Mouse (Mus musculus): ENCODE results near the gene Strada. TPM values are rescaled to one million over a fixed set of nuclear protein-coding genes. Genes with fewer than 3 reads are reported as not detected.
"Not testable (repeated sequence)": the region's sequence is repeated elsewhere in the genome, so short reads cannot be mapped to it uniquely, and the experiment has no call there.

The Strada gene
- polyA plus RNA-seq, 1 experiment: 25.4 TPM

DNA sequence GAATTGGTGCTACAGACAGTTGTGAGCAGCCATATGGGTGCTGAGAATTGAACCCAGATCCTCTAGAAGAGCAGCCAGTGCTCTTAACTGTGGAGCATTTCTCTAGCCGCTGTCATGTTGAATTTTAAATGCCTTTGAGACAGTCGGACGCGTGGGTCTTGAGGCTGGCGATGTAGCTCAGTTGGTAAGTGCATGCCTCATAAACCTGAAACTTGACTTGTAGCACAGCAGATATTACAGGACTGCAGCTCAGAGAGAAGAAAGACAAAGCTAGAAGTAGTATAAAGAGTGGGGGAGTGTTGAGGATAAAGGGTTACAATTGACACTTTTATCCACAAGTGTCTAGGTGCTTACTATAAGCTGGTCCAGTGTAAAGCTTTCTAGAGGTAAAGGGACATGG is 69.5 kb downstream of the Strada start:
- peaks cover 44% of the 10 kb centered on the region for H3K4me1 ChIP-seq (ENCODE audit: control insufficient read depth, insufficient read depth, low read length)
- no peak overlapping the region for H3K4me3 ChIP-seq (ENCODE audit: insufficient read depth, low read length)
- no peak overlapping the region for H3K27ac ChIP-seq (ENCODE audit: insufficient read depth, low read depth, low read length)
- TF ChIP-seq CTCF (IDR thresholded peaks at IDR 0.05; ENCODE audit: low read depth, low read length) (no peak), POLR2A (IDR thresholded peaks at IDR 0.05; ENCODE audit: borderline replicate concordance, low read depth, low read length) (no peak)

DNA sequence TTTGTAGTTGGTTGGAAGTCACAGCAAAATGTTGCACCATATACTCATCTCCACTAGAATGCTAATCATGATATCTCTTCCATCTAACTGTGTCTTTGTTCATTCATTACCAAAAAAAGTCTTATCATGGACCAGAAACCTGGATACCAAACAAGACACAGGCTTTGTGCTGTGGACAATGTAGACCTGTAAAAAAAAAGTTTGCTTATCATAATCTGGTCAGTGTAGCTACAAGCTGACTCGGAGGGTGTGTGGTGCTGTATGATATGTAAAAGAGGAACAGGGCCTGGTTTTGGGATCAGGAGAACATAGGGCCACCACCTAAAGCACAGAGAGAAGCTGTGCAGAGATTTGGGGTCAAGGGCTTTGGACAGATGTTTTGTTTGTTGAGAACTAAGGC is 72.5 kb downstream of the Strada start:
- no peak overlapping the region for H3K4me3 ChIP-seq (ENCODE audit: insufficient read depth, low read length)
- H3K4me1 ChIP-seq (ENCODE audit: control insufficient read depth, insufficient read depth, low read length): peaks cover 33% of the 10 kb centered on the region
- TF ChIP-seq POLR2A (IDR thresholded peaks at IDR 0.05; ENCODE audit: borderline replicate concordance, low read depth, low read length): no peak
- TF ChIP-seq CTCF (IDR thresholded peaks at IDR 0.05; ENCODE audit: low read depth, low read length): no peak
- H3K27ac ChIP-seq (ENCODE audit: insufficient read depth, low read depth, low read length): no peak overlapping the region

DNA sequence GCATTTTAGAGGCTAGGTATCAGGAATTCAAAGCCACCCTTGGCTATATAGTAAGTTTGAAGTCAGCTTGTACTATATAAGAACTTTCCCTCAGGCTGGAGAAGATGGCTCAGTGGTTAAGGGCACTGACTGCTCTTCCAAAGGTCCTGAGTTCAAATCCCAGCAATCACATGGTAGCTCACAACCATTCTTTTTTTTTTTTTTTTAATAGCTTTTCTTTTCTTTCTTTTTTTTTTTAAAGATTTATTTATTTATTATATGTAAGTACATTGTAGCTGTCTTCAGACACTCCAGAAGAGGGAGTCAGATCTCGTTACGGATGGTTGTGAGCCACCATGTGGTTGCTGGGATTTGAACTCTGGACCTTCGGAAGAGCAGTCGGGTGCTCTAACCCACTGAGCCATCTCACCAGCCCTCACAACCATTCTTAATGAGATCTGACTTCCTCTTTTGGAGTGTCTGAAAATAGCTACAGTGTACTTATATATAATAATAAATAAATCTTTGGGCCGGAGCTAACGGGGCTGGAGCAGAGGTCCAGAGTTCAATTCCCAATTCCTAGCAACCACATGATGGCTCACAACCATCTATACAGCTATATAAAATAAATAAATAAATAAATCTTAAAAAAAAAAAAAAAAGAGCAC is 75.1 kb downstream of the Strada start:
- H3K4me1 ChIP-seq (ENCODE audit: control insufficient read depth, insufficient read depth, low read length): peaks cover 36% of the 10 kb centered on the region
- not testable (repeated sequence) for H3K4me3 ChIP-seq (ENCODE audit: insufficient read depth, low read length); H3K27ac ChIP-seq (ENCODE audit: insufficient read depth, low read depth, low read length)

DNA sequence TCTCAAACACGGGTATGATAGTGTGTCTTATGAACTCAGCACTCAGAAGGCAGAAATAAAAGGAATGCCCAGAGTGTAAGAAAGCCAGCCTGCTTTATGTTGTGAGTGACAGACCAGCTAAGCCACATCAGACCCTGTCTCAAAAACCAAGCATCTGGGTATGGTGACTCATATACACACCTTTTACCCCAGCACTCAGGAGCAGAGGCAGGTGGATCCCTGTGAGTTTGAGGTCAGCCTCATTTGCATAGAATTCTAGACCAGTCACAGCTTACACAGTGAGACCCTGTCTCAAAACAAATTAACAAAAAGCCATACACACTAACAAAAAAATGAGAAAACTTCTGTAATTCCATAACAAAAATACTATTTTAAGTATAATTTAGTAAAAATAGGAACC is 76.1 kb downstream of the Strada start:
- peaks cover 35% of the 10 kb centered on the region for H3K4me1 ChIP-seq (ENCODE audit: control insufficient read depth, insufficient read depth, low read length)
- no peak overlapping the region for H3K4me3 ChIP-seq (ENCODE audit: insufficient read depth, low read length)
- no peak overlapping the region for H3K27ac ChIP-seq (ENCODE audit: insufficient read depth, low read depth, low read length)
- TF ChIP-seq POLR2A (IDR thresholded peaks at IDR 0.05; ENCODE audit: borderline replicate concordance, low read depth, low read length) (no peak), CTCF (IDR thresholded peaks at IDR 0.05; ENCODE audit: low read depth, low read length) (no peak)

DNA sequence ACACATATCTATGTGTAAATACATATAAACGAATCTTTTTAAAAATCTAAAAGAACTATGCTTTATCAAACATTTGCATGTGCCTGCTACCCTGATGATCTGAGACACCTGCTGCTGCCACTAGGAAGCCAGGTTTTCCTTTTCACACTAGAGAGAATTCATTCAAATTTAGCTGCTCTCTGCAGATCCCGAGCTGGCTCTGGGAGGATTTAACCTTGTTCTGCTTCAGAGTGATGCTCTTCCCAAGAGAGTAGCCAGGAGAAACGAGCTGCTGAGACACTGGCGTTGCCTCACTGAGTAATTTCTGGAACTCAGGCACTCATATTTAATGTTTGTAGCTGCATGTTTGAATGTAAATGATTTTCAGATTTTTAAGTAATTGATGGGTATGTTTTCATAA is 77.2 kb downstream of the Strada start:
- no peak overlapping the region for H3K4me3 ChIP-seq (ENCODE audit: insufficient read depth, low read length)
- H3K27ac ChIP-seq (ENCODE audit: insufficient read depth, low read depth, low read length): no peak overlapping the region
- H3K4me1 ChIP-seq (ENCODE audit: control insufficient read depth, insufficient read depth, low read length): peaks cover 33% of the 10 kb centered on the region
- TF ChIP-seq CTCF (IDR thresholded peaks at IDR 0.05; ENCODE audit: low read depth, low read length) (no peak), POLR2A (IDR thresholded peaks at IDR 0.05; ENCODE audit: borderline replicate concordance, low read depth, low read length) (no peak)

GRCm38 (mm10) chr11:106122736-106123135 is 79.2 kb downstream of the Strada start:
- H3K27ac ChIP-seq (ENCODE audit: insufficient read depth, low read depth, low read length): peak overlapping the region; percentile 90
- TF ChIP-seq CTCF (IDR thresholded peaks at IDR 0.05; ENCODE audit: low read depth, low read length) (no peak), POLR2A (IDR thresholded peaks at IDR 0.05; ENCODE audit: borderline replicate concordance, low read depth, low read length) (no peak)
- H3K4me1 ChIP-seq (ENCODE audit: control insufficient read depth, insufficient read depth, low read length): peaks cover 24% of the 10 kb centered on the region
- H3K4me3 ChIP-seq (ENCODE audit: insufficient read depth, low read length): no peak overlapping the region

- TF ChIP-seq CTCF (IDR thresholded peaks at IDR 0.05; ENCODE audit: low read depth, low read length) (no peak), POLR2A (IDR thresholded peaks at IDR 0.05; ENCODE audit: borderline replicate concordance, low read depth, low read length) (no peak)
- no peak overlapping the region for H3K4me3 ChIP-seq (ENCODE audit: insufficient read depth, low read length)
- H3K27ac ChIP-seq (ENCODE audit: insufficient read depth, low read depth, low read length): peak overlapping the region; percentile 90
These were observed 79.7 kb downstream of the Strada start for GRCm38 (mm10) chr11:106122221-106122620.

More at GRCm38 (mm10) chr11:106122221-106122620, 79.7 kb downstream of the Strada start:
- H3K4me1 ChIP-seq (ENCODE audit: control insufficient read depth, insufficient read depth, low read length): peaks cover 24% of the 10 kb centered on the region

Other genes with a start within 250 kb of the Strada start
- not detected in 2 replicates for gene Cyb561, start 248.8 kb downstream of the Strada start, polyA plus RNA-seq (2012; ENCODE audit: insufficient read depth, insufficient read length, missing spikeins)
- gene Ace, start 234.2 kb downstream of the Strada start, polyA plus RNA-seq (2012; ENCODE audit: insufficient read depth, insufficient read length, missing spikeins): 0.27 and 0.88 TPM in 2 replicates
- not detected in 2 replicates for gene Ace3, start 207.5 kb downstream of the Strada start, polyA plus RNA-seq (2012; ENCODE audit: insufficient read depth, insufficient read length, missing spikeins)
- not detected in 2 replicates for gene Kcnh6, start 194.0 kb downstream of the Strada start, polyA plus RNA-seq (2012; ENCODE audit: insufficient read depth, insufficient read length, missing spikeins)
- gene Dcaf7, start 165.3 kb downstream of the Strada start, polyA plus RNA-seq (2012; ENCODE audit: insufficient read depth, insufficient read length, missing spikeins): 48.8 and 55.3 TPM in 2 replicates
- 7.2 and 7.6 TPM in 2 replicates for gene Taco1, start 136.1 kb downstream of the Strada start, polyA plus RNA-seq (2012; ENCODE audit: insufficient read depth, insufficient read length, missing spikeins)
- 67.0 and 70.9 TPM in 2 replicates for gene Map3k3, start 117.6 kb downstream of the Strada start, polyA plus RNA-seq (2012; ENCODE audit: insufficient read depth, insufficient read length, missing spikeins)
- not detected in 2 replicates for gene Gm10840, start 41.3 kb downstream of the Strada start, polyA plus RNA-seq (2012; ENCODE audit: insufficient read depth, insufficient read length, missing spikeins)
- gene Limd2, start 41.3 kb downstream of the Strada start, polyA plus RNA-seq (2012; ENCODE audit: insufficient read depth, insufficient read length, missing spikeins): 263 and 272 TPM in 2 replicates
- 97.3 and 99.5 TPM in 2 replicates for gene Ccdc47, start 14.2 kb upstream of the Strada start, polyA plus RNA-seq (2012; ENCODE audit: insufficient read depth, insufficient read length, missing spikeins)
- gene Ddx42, start 14.8 kb upstream of the Strada start, polyA plus RNA-seq (2012; ENCODE audit: insufficient read depth, insufficient read length, missing spikeins): 42.8 and 46.3 TPM in 2 replicates
- 17.7 and 21.7 TPM in 2 replicates for gene Ftsj3, start 53.9 kb upstream of the Strada start, polyA plus RNA-seq (2012; ENCODE audit: insufficient read depth, insufficient read length, missing spikeins)
- gene Psmc5, start 54.0 kb upstream of the Strada start, polyA plus RNA-seq (2012; ENCODE audit: insufficient read depth, insufficient read length, missing spikeins): 76.9 and 78.8 TPM in 2 replicates
- gene Smarcd2, start 70.8 kb upstream of the Strada start, polyA plus RNA-seq (2012; ENCODE audit: insufficient read depth, insufficient read length, missing spikeins): 89.5 and 89.8 TPM in 2 replicates
- not detected in 2 replicates for gene Tcam1, start 74.5 kb upstream of the Strada start, polyA plus RNA-seq (2012; ENCODE audit: insufficient read depth, insufficient read length, missing spikeins)
- not detected in 2 replicates for gene Gh, start 99.7 kb upstream of the Strada start, polyA plus RNA-seq (2012; ENCODE audit: insufficient read depth, insufficient read length, missing spikeins)
- 5.1 and 6.5 TPM in 2 replicates for gene Cd79b, start 112.6 kb upstream of the Strada start, polyA plus RNA-seq (2012; ENCODE audit: insufficient read depth, insufficient read length, missing spikeins)
- not detected in 2 replicates for gene Scn4a, start 151.1 kb upstream of the Strada start, polyA plus RNA-seq (2012; ENCODE audit: insufficient read depth, insufficient read length, missing spikeins)
- gene Prr29, start 163.3 kb upstream of the Strada start, polyA plus RNA-seq (2012; ENCODE audit: insufficient read depth, insufficient read length, missing spikeins): not detected in 2 replicates
- 7.4 and 9.4 TPM in 2 replicates for gene Icam2, start 185.9 kb upstream of the Strada start, polyA plus RNA-seq (2012; ENCODE audit: insufficient read depth, insufficient read length, missing spikeins)